ENCODE assay signal across 8 mouse cellular contexts in the genomic region with DNA sequence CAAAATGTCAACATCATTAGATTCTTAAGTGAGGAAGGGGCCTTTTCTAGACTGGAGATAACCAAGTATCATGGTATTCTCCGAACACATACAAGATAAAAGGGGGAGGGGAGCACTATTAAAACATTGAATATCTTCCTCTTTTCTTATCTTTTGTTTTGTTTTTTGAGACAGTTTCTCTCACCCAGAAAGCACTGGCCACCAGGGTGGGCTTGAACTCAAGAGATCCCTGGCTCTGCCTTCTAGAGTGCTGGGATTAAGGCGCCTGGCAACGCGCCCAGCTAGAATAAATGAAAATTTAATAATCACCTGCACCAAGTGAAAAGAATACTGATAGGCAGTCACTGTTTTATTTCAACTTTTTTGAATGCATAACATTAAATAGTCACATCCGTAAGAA. TPM values are rescaled to one million over a fixed set of nuclear protein-coding genes. Genes with fewer than 3 reads are reported as not detected.
DNase-seq lines count a peak whose midpoint lies in the region; ATAC-seq and TF ChIP-seq lines count a peak whose summit lies in the region.

No protein-coding gene starts in this region.

- peak overlapping the region; percentile 99 for H3K27ac ChIP-seq in layer of hippocampus, adult 2 months
- no peak overlapping the region for H3K27ac ChIP-seq in forebrain, embryonic 14.5 days (ENCODE audit: low read depth, low read length)
- H3K27ac ChIP-seq in limb, embryonic 14.5 days (replicated peaks; ENCODE audit: low read depth, low read length), result peak overlapping the region; percentile 96; the same call in 1 of the 2 replicates

- DNase-seq in layer of hippocampus, adult 2 months (ENCODE audit: low spot score in 2 of 2), result no peak
- no peak for DNase-seq in layer of hippocampus, postnatal 10 days (ENCODE audit: low spot score in 2 of 2)
- peak; percentile 18 for DNase-seq in ZHBTc4 (ENCODE audit: low read depth, low spot score)
- DNase-seq in forebrain, embryonic 14.5 days (ENCODE audit: low spot score), result peak; percentile 43
- peak; percentile 21 for DNase-seq in limb, embryonic 14.5 days (ENCODE audit: low spot score)
- no peak for DNase-seq in spleen, adult 18-20 months
- DNase-seq in thymus, postnatal 25 days, result no peak
- no peak for DNase-seq in adrenal gland, postnatal 14 days

- H3K9ac ChIP-seq in forebrain, embryonic 14.5 days (ENCODE audit: low read length), result peak overlapping the region; percentile 76
- peak overlapping the region; percentile 86 for H3K9ac ChIP-seq in limb, embryonic 14.5 days (ENCODE audit: low read depth, low read length, severe bottlenecking)

- no peaks in the 10 kb centered on the region for H3K27me3 ChIP-seq in forebrain, embryonic 14.5 days (replicated peaks; ENCODE audit: control insufficient read depth, insufficient read depth, low read length)
- H3K27me3 ChIP-seq in limb, embryonic 14.5 days (ENCODE audit: control insufficient read depth, insufficient read depth, low read length), result no peaks in the 10 kb centered on the region

- peaks cover 17% of the 10 kb centered on the region for H3K4me1 ChIP-seq in forebrain, embryonic 14.5 days (ENCODE audit: control insufficient read depth, insufficient read depth, low read length)
- peaks cover 13% of the 10 kb centered on the region for H3K4me1 ChIP-seq in limb, embryonic 14.5 days (ENCODE audit: control insufficient read depth, insufficient read depth, low read length)

- 0 out of 2 replicates have a peak, but pooled peaks cover under 1% of the 10 kb centered on the region for H3K36me3 ChIP-seq in forebrain, embryonic 14.5 days (ENCODE audit: control insufficient read depth, insufficient read depth, low read length)
- peaks cover 5% of the 10 kb centered on the region; the same call in 1 of the 2 replicates for H3K36me3 ChIP-seq in limb, embryonic 14.5 days (ENCODE audit: control insufficient read depth, insufficient read depth, low read length)

- H3K4me2 ChIP-seq in forebrain, embryonic 14.5 days (ENCODE audit: low read length), result peak overlapping the region; percentile 63
- peak overlapping the region; percentile 68 for H3K4me2 ChIP-seq in limb, embryonic 14.5 days (replicated peaks; ENCODE audit: low read depth, low read length, severe bottlenecking)

- 32% methylated on average over 5 of the region's 5 CpGs for WGBS in forebrain, embryonic 14.5 days
- WGBS in limb, embryonic 14.5 days, result 45% methylated on average over 5 of the region's 5 CpGs

- H3K9me3 ChIP-seq in forebrain, embryonic 14.5 days (replicated peaks; ENCODE audit: control insufficient read depth, low read length), result no peaks in the 10 kb centered on the region
- no peaks in the 10 kb centered on the region for H3K9me3 ChIP-seq in limb, embryonic 14.5 days (ENCODE audit: control insufficient read depth, low read length)

- peak overlapping the region; percentile 92 for H3K4me3 ChIP-seq in layer of hippocampus, adult 2 months
- H3K4me3 ChIP-seq in forebrain, embryonic 14.5 days (ENCODE audit: low read depth, low read length), result peak overlapping the region; percentile 68
- H3K4me3 ChIP-seq in limb, embryonic 14.5 days (replicated peaks; ENCODE audit: low read length), result peak overlapping the region; percentile 72

- TF ChIP-seq POLR2A in limb, embryonic 14.5 days (IDR thresholded peaks at IDR 0.05; ENCODE audit: borderline replicate concordance, extremely low read depth, insufficient read depth, insufficient read length), result no peak

- no peak for ATAC-seq in forebrain, embryonic 14.5 days
- no peak for ATAC-seq in limb, embryonic 14.5 days (ENCODE audit: low FRiP score, low read depth)

- 0 out of 2 replicates have a peak, but pooled peaks have one; percentile 5 for TF ChIP-seq CTCF in layer of hippocampus, adult 2 months (conservative IDR thresholded peaks at IDR 0.05)

RNA-seq across cellular contexts. Expression of a gene that starts 1.5 kb away (rescaled TPM):
- total RNA-seq in layer of hippocampus, adult 2 months (2021), result 100 to 1,000 TPM in 1 of 2 experiments, 10 to 100 TPM in 1; 98.4 to 101 TPM
- total RNA-seq in layer of hippocampus, postnatal 10 days (2021), result 10 to 100 TPM; 86.5 to 96.0 TPM
- polyA plus RNA-seq in forebrain, embryonic 14.5 days (2014; fragmentation: Nextera tagmentation; extraction: Ambion mirVana), result 48.1 and 67.4 TPM in 2 replicates
- 63.4 and 79.7 TPM in 2 replicates for polyA plus RNA-seq in limb, embryonic 14.5 days (2012; rRNA removed)
- 90.1 and 99.6 TPM in 2 replicates for polyA plus RNA-seq in limb, embryonic 14.5 days (2014; fragmentation: Nextera tagmentation; extraction: Ambion mirVana)
- 62.1 and 77.2 TPM in 2 replicates for total RNA-seq in adrenal gland, postnatal 14 days (2021)

Comparison
In these comparisons a context has a peak if more than half of its experiments do, and no peak if none do; other contexts are left out.
1. DNase-seq: peak in ZHBTc4 (single experiment), forebrain, embryonic 14.5 days (single experiment) and limb, embryonic 14.5 days (single experiment); none in layer of hippocampus, adult 2 months (0 of 2), layer of hippocampus, postnatal 10 days (0 of 2), spleen, adult 18-20 months (0 of 2), thymus, postnatal 25 days (single experiment) and adrenal gland, postnatal 14 days (single experiment).
2. Peak in every context shown above with its lines, with median percentiles within 50 percentile points of each other: H3K4me3 ChIP-seq.